Mouse (Mus musculus): ENCODE measurements around the gene Hif3a. TPM values are rescaled to one million over a fixed set of nuclear protein-coding genes. Genes with fewer than 3 reads are reported as not detected.
A peak's percentile ranks its signal among the peaks of the same experiment; 100 is the strongest.

Gene Hif3a
- polyA plus RNA-seq, 1 experiment, result 6.9 TPM

GRCm38 (mm10) chr7:17017921-17018320, 44.3 kb downstream of the Hif3a start:
- no peak for DNase-seq (ENCODE audit: low read depth)
- TF ChIP-seq CTCF (IDR thresholded peaks at IDR 0.05; ENCODE audit: borderline replicate concordance, extremely low read depth, insufficient read depth, insufficient read length) (no peak), POLR2A (IDR thresholded peaks at IDR 0.05; ENCODE audit: borderline replicate concordance, extremely low read depth, insufficient read depth, insufficient read length, poor library complexity, severe bottlenecking) (no peak)

DNA sequence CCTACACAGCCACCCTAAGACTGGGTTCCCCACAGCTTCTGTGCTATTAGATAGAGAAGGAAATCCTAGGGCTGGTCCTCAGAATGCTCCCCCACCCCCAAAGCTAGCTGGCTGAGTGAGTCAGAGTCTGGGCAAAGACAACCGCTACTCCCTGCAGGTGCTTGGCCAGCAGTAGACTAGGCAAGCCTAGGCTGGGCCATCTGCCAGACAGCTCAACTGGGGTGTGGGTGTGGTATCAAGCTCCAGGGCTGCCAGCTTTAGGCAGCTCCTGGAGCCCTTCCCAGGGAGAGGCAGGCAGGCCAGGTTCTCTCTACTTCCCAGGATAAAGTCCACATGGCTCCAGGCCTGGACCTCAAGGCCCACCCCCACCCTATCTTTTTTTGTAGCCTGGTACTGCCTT, 45.2 kb downstream of the Hif3a start:
- no peak for TF ChIP-seq POLR2A (IDR thresholded peaks at IDR 0.05; ENCODE audit: borderline replicate concordance, extremely low read depth, insufficient read depth, insufficient read length, poor library complexity, severe bottlenecking)
- TF ChIP-seq CTCF (IDR thresholded peaks at IDR 0.05; ENCODE audit: borderline replicate concordance, extremely low read depth, insufficient read depth, insufficient read length), result no peak
- DNase-seq (ENCODE audit: low read depth), result peak; percentile 94

DNA sequence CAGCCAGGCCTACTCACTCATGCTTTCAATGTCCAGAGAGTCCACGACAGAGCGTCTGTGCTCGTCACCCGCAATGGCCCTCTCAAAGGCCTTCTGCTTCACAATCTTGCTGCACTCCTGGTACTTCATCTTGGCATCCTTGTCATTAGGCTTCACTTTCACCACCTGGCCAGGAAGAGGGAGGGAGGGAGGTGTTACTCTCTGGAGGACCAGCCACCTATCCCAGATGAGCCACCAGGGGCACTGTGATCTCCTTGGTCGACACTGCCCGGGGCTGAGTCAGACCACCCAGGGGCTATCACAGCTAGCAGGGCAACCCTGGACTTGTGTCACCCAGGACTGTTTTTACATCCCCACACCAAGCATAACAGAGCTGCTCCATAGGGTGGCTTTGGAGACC, 46.8 kb downstream of the Hif3a start:
- TF ChIP-seq CTCF (IDR thresholded peaks at IDR 0.05; ENCODE audit: borderline replicate concordance, extremely low read depth, insufficient read depth, insufficient read length) (peak; percentile 17; the same call in 1 of the 2 replicates), POLR2A (IDR thresholded peaks at IDR 0.05; ENCODE audit: borderline replicate concordance, extremely low read depth, insufficient read depth, insufficient read length, poor library complexity, severe bottlenecking) (no peak)
- DNase-seq (ENCODE audit: low read depth), result no peak

- TF ChIP-seq CTCF (IDR thresholded peaks at IDR 0.05; ENCODE audit: borderline replicate concordance, extremely low read depth, insufficient read depth, insufficient read length) (no peak), POLR2A (IDR thresholded peaks at IDR 0.05; ENCODE audit: borderline replicate concordance, extremely low read depth, insufficient read depth, insufficient read length, poor library complexity, severe bottlenecking) (no peak)
- no peak for DNase-seq (ENCODE audit: low read depth)
These were observed 50.2 kb downstream of the Hif3a start for GRCm38 (mm10) chr7:17011909-17012590.

DNA sequence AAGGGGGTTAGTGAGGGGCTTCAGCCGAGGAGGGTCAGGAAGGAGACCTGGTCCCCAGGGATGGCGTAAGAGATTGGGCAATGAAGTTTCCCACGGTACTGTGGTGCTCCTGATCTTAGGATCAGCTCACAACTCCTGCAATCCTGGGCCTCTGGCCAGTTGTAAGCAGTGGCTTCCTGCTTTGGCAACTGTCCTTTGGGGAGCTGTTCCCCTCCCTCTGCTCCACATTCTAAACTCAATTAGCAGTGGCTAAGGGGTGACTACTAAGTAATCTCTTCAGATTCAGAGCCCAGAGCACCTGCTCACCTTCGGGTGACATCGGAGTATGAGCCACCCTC, 52.2 kb downstream of the Hif3a start:
- TF ChIP-seq POLR2A (IDR thresholded peaks at IDR 0.05; ENCODE audit: borderline replicate concordance, extremely low read depth, insufficient read depth, insufficient read length, poor library complexity, severe bottlenecking) (no peak), CTCF (IDR thresholded peaks at IDR 0.05; ENCODE audit: borderline replicate concordance, extremely low read depth, insufficient read depth, insufficient read length) (no peak)
- no peak for DNase-seq (ENCODE audit: low read depth)

GRCm38 (mm10) chr7:17009326-17010009, 52.8 kb downstream of the Hif3a start:
- DNase-seq (ENCODE audit: low read depth), result no peak
- TF ChIP-seq CTCF (IDR thresholded peaks at IDR 0.05; ENCODE audit: borderline replicate concordance, extremely low read depth, insufficient read depth, insufficient read length) (no peak), POLR2A (IDR thresholded peaks at IDR 0.05; ENCODE audit: borderline replicate concordance, extremely low read depth, insufficient read depth, insufficient read length, poor library complexity, severe bottlenecking) (no peak)

DNA sequence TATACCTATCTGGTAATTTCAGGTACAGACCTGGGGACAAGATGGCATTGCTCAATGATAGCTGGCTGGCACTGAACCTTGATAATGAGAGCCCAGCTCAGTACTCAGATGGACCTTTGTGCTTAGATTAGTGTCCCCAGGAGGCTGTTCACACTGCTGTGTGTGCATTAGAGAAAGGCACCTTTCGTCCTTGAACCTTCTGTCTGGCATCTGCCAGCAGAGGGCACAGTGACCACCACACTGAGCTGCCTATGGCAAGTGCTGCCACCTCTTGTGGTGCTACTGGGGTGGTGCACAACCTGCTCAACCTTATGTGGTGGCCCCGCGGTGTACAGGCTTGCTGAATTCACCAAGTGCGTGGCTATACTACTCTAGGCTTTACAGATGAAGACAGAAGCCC, 54.9 kb downstream of the Hif3a start:
- DNase-seq (ENCODE audit: low read depth), result no peak
- TF ChIP-seq POLR2A (IDR thresholded peaks at IDR 0.05; ENCODE audit: borderline replicate concordance, extremely low read depth, insufficient read depth, insufficient read length, poor library complexity, severe bottlenecking) (no peak), CTCF (IDR thresholded peaks at IDR 0.05; ENCODE audit: borderline replicate concordance, extremely low read depth, insufficient read depth, insufficient read length) (peak; percentile 61)

GRCm38 (mm10) chr7:17004716-17005115, 57.5 kb downstream of the Hif3a start:
- TF ChIP-seq POLR2A (IDR thresholded peaks at IDR 0.05; ENCODE audit: borderline replicate concordance, extremely low read depth, insufficient read depth, insufficient read length, poor library complexity, severe bottlenecking) (no peak), CTCF (IDR thresholded peaks at IDR 0.05; ENCODE audit: borderline replicate concordance, extremely low read depth, insufficient read depth, insufficient read length) (no peak)
- no peak for DNase-seq (ENCODE audit: low read depth)

DNA sequence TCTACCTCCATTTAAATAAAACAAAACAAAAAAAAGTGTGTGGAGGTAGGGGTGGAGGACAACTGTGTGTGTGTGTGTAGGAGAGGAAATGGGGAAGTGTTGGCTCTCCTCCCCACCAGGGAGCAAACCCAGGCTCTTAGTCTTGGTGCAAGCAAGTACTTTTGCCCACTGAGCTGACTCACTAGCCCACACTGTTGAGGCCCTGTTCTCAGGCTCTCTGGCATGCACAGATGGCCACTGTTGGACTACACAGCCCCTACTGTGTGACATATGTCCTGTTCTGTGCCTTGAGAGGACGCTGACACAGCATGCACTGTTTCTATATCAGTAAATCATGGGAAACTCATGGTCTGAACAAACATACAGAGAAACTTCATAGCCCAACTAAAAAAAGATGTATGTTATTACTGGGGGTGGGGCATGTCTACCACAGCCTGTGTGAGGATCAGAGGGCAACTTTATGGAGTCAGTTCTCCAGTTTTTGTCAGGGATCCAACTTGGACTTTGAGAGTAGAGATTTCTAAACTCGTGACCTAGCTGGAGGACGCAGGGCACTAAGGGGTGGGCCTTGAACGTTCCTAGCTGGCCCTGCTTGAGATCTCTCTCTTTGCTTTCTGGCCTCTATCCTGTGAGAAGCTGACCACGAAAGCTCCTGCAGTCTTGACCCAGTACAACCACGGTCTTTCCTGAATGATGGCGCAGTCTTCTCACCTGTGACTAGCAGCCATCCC, 58.8 kb downstream of the Hif3a start:
- no peak for DNase-seq (ENCODE audit: low read depth)
- TF ChIP-seq CTCF (IDR thresholded peaks at IDR 0.05; ENCODE audit: borderline replicate concordance, extremely low read depth, insufficient read depth, insufficient read length) (no peak), POLR2A (IDR thresholded peaks at IDR 0.05; ENCODE audit: borderline replicate concordance, extremely low read depth, insufficient read depth, insufficient read length, poor library complexity, severe bottlenecking) (no peak)

- DNase-seq (ENCODE audit: low read depth), result peak; percentile 90
- TF ChIP-seq POLR2A (IDR thresholded peaks at IDR 0.05; ENCODE audit: borderline replicate concordance, extremely low read depth, insufficient read depth, insufficient read length, poor library complexity, severe bottlenecking) (no peak), CTCF (IDR thresholded peaks at IDR 0.05; ENCODE audit: borderline replicate concordance, extremely low read depth, insufficient read depth, insufficient read length) (peak; percentile 87)
These were observed 59.6 kb downstream of the Hif3a start for GRCm38 (mm10) chr7:17002375-17003195.

DNA sequence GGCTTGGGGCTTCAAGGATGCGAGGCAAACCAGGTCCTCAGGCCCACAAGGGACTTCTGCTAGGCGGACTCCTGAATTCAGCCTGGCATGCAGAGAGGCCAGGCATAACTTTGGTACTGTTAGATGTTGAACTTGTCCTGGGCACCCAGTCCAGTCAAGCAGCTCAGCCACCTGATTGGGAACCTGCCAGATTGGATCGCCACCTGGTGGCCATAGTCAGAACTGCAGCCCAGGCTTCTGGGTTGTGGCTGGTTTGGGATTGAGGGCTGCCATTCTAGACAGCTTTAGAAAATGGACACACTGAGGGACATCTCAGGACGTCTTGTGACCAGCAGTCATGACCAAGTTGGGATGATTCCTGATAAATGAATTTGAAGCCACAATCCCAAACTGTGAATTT, 62.6 kb downstream of the Hif3a start:
- DNase-seq (ENCODE audit: low read depth), result peak; percentile 78
- TF ChIP-seq POLR2A (IDR thresholded peaks at IDR 0.05; ENCODE audit: borderline replicate concordance, extremely low read depth, insufficient read depth, insufficient read length, poor library complexity, severe bottlenecking) (no peak), CTCF (IDR thresholded peaks at IDR 0.05; ENCODE audit: borderline replicate concordance, extremely low read depth, insufficient read depth, insufficient read length) (peak; percentile 99)

All from brain, embryonic 14.5 days (tissue).